Mouse (Mus musculus): ENCODE data around the gene S100g.

The S100g gene

DNA sequence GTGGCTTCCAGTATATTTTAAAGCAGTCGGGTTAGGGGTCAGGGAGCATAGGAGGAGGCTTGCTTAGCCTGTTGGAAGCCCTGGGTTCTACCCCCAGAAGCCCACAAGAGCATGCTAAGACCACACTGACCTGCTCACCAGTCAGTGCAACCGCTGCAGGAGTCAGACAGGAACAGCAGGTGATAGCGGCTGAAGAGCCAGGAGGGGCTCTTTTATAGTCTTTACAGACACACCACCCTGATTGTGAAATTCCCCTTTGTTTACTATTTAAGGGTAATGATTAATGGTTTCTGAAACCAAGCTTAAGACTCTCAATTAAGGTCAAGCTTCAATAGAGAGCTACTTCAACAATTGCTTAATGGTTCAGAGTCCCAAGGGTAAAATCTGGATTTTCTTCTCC is at the start of gene S100g:
Gene S100g, minus strand, starts transcription at position 217 of the 400 bp plus-strand sequence.
- DNase-seq, result no peak

DNA sequence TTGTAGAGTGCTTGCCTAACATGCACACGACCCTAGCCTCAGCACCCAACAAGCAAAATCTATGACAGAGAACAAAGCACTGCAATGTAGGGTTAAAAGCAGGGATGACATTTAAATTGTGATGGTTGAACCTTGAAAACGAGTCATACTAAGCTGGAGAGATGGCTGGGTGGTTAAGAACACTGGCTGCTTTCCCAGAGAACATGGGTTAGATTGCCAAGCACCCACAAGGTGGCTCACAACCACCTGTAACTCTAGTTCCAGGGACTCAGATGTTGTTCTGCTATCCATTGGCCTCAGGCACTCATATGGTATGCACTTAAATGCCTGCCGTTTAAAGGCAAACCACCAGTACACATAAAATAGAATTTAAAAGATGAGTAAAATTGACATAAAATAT is 27.7 kb upstream of the S100g start:
- no peak for DNase-seq

DNA sequence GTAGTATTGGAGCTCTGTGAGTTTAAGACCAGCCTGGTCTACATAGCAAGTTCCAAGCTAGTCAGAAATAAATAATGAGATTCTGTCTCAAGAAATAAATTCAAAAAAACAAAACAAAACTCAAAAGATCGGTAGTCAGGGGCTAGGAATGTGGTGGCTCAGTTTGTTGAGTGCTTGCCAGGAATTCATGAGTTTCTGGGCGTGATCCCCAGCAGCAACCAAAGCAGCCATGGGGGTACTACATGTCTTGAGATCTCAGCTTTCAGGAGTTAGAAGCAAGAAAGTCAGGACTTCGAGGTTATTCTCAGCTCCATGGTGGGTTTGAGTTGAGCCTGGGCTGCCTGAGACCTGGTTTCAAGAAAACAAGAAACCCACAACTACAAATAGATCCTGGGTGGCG is 27.0 kb upstream of the S100g start:
- no peak for DNase-seq

DNA sequence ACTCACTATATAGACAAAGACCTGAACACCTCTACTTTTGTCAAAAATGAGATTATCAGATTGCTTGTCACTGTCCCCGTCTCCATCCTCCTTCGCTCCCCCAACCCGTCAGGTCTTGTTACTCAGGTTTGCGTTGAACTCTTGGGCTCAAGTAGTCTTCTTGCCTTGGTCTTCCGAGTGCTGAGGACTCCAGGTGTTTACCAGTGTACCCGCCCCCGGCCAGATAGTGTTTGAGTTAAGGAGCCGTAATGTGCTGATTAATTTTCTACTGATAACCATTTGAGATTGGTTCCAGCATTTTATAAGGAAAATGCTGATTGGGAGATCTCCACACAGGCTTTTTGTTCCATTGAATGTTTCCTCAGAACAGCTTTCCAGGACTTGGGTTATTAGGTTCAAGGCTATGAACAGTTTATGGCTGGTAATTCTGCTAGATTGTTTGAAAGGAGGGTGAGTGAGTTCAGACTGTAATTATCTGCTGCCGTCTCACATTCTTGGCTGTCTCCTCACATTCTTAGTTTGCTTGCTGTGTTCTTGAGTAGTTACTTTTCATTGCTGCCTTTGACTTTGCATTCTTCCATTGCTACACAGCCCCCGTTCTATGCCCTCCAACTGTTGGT is 22.6 kb upstream of the S100g start:
- DNase-seq, result no peak

DNA sequence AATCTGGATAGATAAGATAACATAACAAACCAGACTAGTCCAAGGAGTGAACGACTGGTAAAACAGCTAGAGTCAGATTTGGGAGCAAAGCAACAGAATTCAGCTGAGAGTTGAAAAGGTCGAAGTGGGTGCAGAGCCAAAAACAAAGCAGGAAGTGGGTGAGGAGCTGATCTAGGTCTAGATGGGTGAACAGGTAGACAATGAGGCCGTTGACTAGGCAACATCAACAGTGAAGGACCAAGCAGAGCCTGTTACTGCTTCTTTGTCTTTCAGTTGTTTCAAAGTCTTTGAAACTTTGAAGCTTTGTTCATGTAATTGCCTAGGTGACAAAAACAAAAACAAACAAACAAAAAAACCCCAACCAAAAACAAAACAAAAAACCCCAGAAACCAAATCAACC is 11.8 kb upstream of the S100g start:
- DNase-seq, result no peak

DNA sequence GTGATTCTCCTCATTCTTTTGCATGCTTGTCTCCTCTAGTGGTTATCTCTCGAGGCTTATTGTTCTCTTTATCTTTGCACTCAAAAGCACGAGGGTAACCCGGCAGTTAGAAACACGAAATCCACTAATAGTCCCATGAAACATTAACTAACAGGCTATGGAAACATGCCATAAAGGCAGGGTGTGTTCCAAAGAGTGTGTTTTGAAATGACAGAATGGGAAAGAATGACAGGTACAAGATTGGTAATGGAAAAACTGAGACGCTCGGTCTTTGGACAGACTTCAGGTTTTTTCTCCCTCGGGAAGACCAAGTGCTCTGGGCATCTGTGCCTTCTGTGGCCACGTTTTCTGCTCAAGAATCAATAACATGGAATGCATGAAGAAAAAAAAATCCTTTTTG is 3.1 kb upstream of the S100g start:
- DNase-seq, result no peak

DNA sequence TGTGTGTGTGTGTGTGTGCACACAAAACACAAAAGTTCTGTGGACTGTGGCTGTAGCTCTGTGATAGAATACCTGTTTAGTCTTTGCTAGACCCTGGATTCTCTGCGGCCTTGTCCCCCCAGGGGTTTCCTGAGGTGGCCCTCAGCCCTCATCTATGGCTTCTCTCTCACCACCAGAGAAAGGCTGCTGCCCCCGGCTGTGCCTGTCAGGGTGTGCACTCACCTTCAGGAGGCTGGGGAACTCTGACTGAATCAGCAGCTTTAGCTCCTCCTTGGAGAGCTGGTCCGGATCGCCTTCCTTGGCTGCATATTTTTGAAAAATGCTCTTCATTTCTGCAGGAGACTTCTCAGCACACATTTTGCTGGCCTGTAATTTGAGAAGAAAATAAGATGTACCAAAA is 559 bp downstream of the S100g start:
- DNase-seq, result no peak

DNA sequence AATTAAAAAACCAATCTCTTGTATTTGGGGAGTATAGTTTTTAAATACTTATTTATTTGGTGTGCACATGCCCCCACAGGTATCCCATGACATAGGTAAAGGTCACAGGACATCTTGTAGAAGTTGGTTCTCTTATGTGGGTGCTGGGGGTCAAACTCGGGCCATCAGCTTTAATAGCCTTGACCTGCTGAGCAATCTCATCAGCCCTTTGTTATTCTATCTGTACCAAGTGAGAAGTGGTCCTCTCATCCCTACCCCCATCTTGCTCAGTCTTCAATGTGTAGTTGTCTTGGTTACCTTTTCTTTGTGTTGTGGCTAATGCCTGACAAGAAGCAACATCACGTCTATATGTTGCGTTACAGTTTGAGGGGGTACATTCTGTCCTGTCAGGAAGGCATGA is 6.5 kb downstream of the S100g start:
- no peak for DNase-seq

DNA sequence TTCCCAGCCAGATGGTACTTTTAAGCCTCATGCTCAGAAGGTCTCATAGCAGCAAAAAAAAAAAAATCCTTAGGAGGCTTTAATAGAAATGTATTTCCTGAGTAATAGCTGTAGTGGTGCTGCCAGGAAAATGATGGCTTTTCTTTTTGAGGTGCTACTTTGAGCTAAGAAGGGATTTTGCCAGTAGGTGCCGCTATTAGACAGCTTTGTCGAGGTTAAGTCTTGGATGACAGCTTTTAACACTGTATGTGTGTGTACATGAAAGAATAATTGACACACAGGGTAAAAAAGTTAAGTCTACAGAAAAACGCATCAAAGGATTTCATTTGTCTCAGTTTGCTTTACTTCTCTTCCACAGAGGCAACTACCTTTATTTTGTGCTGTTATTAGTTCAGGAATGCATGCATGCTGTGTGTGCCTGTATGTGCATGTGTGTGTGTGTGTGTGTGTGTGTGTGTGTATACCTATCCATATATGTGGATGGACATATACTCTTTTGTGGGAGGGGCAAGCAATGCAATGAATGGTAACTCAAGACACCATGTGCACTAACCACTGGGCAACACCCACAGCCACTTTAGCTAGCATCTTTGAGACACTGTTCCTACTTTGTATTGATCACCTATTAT is 14.5 kb downstream of the S100g start:
- peak; percentile 49 for DNase-seq

DNA sequence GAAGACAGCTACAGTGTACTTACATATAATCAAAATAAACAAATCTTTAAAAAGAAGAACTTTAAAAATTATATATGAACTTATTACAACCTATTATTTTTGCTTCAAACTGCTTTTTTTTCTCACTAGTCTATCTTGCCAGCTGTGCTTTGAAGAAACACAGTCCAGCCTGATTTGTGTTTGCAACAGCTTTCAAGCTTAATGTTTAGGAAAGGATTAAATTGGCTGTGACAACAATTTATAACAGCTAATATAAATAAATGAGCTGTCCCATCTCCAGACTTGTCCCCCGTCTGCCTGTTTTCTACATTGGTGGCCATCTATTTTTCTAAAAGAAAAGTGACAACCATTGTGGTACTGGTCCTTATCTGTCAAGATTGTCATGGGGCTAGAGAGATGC is 22.4 kb downstream of the S100g start:
- DNase-seq, result no peak

DNA sequence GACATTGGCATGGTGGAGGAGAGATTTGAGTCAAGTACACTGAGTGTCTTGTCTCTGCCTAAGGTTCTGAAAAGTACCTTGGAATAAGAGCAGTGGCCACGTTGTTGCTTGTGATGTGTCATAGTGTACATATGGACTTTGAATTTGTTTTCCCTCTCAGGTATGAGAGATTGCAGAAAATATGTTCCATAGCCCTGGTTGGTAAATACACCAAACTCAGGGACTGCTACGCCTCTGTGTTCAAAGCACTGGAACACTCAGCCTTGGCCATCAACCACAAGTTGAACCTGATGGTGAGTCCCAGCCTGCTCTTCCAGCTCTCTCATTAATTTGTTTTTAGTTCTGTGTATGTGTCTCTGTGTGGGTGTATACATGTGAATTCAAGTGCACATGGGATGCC is 32.9 kb downstream of the S100g start:
- DNase-seq, result no peak

DNA sequence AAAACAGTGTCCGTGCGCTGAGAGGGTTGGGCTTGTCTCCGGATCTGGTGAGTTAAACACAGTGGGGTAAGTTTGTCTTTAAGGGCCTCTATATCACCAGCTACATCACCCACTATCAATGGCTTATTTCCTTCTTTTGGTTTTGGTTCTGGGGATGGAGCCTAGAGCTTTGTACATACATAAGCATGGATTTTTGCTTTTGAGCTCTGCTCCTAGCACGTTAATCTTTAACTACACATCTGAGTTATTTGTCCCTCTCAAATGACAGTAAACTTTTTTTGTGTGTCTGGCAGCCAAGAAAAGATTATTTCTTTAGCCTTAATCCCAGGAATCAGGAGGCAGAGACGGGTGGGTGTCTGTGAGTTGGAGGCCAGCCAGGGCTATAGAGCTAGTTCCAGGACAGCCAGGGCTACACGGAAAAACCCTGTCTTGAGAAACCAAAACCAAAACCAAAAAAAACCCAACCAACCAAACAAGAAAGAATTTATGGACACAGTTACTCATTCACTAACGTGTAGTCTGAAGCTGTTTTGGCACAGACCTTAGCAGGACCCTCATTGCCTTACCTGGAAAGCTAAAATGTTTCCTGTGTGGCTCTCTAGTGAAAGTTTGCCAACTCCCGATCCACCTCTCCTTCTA is 42.8 kb downstream of the S100g start:
- DNase-seq, result no peak

DNA sequence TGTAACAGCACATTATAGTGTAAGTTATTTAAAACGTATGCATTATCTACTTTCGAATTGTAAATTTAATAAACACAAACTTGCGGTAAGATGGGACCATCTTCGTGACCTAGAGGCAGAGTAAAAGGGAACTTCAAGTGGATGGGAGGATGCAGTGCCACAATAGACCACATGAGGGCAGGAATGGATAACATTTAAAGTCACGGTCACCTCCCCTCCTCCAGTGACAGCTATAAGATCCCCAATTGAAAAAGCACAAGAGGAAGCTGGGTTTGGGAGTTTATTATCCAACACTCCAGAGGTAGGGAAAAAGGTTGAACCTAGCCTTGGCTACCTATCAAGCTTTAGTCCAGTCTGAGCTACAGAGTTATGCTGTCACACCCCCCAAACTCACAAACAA is 48.7 kb downstream of the S100g start:
- DNase-seq, result peak; percentile 46

DNA sequence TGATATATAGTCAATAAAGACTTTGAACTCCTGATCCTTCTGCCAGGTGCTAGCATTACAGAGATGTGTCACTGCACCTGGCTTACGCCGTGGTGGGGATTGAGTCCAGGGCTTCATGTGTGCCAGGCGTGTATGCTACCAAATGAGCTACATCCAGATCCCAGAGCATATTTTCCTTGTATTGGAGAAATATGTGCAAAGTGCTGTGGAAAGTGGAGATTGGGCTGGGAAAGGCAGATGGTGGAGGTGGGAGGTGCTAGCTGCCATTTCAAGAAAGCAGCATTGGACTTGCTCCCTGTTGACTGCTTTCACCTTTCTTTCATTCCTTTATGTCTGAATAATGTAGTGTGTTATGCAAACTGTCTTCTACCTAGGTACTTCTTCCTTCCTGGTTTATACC is 50.7 kb downstream of the S100g start:
- DNase-seq, result no peak
